Mouse (Mus musculus): ENCODE measurements around the gene Vps16.

GRCm38 (mm10) chr2:130421781-130422620 is 2.1 kb upstream of the Vps16 start:
- TF ChIP-seq POLR2A (IDR thresholded peaks at IDR 0.05; ENCODE audit: low read depth, low read length) (no peak), CTCF (conservative IDR thresholded peaks at IDR 0.05 in 1 of 2, IDR thresholded peaks at IDR 0.05 in 1 of 2; ENCODE audit: low read depth in 2 of 2, low read length in 2 of 2) (no peak), MAX (IDR thresholded peaks at IDR 0.05; ENCODE audit: low read length) (no peak)
